Mouse (Mus musculus) spleen, postnatal 14 days (tissue): ENCODE data around the gene Rab6b.
"Not testable (repeated sequence)": the region's sequence is repeated elsewhere in the genome, so short reads cannot be mapped to it uniquely, and the experiment has no call there.

Experiments used
- DNase-seq, 2 experiments: peaks; one replicate each; pipeline ENCODE4 v3.0.0; 2021 to 2022; ENCODE audit warnings: low spot score in 2 of 2

Gene Rab6b

DNA sequence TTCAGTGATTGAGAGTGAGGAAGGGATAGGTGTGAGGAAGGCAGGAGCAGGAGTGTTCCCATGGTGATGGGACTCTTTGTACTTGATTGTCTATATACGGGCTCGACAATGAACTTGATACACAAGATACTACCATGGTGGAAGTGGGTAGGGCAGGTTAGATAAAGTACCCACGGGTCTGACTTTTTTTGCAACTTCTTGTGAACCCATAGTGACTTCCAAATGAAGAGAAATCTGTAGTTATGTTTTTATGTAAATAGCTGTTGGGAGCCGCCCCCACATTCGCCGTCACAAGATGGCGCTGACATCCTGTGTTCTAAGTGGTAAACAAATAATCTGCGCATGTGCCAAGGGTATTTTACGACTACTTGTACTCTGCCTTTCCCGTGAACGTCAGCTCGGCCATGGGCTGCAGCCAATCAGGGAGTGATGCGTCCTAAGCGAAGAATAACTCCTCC, 3.2 kb upstream of the Rab6b start:
- DNase-seq = not testable (repeated sequence)

DNA sequence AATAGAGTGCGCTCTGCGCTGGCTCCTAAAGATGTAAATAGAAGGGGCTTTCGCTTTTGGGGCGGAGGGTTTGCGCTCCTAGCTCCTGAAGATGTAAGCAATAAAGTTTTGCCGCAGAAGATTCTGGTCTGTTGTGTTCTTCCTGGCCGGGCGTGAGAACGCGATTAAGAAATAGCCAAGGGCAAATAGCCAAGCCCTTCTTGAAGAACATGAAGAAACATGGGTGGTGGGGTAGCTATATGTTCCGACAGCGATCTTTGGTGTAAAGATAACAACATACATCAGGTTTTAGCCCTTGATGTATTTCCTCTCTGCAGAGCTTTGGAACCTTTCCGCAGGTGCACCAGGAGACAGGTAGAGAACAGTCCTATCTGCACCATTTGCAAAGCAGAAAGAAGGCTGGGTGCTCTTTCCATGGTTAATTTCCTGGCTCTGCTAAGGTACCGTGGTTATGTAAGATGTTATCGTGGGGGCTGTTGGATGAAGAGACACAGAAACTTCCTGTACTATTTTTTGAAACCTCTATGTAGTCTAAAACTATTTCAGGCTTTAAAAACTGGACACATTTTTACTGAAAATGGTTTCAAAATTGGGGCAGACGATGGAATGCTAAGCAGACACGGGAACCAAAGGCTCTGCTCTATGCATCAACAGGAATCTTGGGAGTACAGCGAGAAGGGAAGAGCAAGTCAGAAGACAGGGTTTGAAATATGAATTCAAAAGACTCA, 2.5 kb upstream of the Rab6b start:
- no peak for DNase-seq

GRCm38 (mm10) chr9:103109911-103110310, 1.7 kb upstream of the Rab6b start:
- DNase-seq = no peak

GRCm38 (mm10) chr9:103110727-103111501, 673 bp upstream of the Rab6b start:
- DNase-seq = no peak

DNA sequence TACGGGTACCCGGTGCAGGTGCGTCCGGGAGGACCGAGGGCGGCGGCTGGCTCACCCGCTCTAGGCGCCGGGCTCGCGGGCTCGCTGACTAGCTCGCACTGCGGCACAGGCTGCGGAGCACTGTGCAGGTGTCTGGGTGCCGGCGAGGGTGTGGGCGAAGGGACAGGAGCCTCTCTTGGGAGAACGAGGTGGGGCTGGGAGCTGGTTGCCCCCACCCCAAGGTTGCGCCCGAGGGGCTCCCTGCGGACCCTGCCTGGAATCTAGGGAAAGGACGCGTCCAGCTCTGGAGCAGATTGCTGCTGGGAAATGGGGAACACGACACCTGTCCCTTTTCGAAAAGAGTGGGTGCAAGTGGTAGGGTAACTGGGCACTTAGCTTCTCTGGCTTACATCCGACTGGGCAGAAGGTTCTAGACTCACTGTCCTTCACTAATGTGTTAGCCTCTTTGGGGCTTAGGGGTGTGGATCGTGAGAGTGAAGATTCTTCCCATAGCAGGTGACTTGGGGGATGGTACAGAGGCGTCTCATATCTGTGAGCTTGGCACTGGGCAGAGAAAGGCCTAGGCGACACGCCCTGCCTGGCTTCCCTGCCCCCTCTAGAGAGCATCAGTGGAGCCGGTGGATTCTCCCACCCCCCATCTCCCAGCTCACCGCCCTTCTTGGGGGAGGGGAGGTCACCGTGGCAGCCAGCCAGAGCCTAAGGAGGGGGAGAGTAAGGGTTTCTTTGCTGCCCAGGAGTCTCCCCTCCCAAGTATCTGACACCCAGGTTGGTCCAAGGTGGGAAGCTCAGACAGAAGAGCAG, 1.1 kb downstream of the Rab6b start:
- no peak for DNase-seq

DNA sequence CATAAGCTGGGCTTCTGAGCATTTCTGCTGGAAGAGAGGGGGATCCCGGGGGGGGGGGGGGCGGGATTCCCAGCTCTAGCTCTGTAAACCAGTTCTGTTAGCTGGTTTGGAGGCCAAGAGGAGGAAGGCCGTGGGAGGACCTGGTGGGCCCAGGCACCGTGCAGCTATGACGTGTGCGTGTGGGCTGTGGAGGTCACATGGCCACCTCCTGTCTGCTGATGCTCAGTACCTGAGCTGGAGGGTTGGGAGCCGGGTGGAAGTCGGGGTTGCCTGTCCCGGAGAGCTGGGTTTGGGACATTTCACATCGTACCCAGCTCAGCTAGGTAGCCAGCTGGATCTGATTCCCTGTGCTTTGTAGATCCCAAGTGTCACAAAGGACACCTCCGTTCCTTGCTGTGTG, 1.8 kb downstream of the Rab6b start:
- no peak for DNase-seq

- no peak for DNase-seq
These were observed 2.7 kb downstream of the Rab6b start for GRCm38 (mm10) chr9:103114326-103114725.

DNA sequence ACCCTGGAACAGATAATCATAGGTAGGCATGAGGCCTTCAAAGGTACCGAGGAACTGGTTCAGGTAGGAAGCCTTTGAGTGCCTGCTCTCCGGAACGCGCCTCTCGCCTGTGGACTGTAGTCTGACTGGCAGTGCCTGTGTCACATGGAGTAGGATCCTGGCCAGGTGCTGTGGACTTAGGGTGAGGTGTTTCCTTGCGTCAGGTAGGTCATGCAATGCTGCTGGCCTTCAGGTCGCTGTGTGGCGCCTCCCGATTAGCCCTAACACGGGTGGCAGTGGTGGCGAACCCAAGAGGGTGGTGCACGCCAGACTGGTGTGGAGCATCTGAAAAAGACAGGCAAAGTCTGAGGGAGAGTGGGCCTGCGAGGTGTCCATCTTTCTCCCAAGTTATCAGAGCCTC, 3.3 kb downstream of the Rab6b start:
- no peak for DNase-seq

- DNase-seq = no peak
These were observed 5.4 kb downstream of the Rab6b start for GRCm38 (mm10) chr9:103116941-103117340.

DNA sequence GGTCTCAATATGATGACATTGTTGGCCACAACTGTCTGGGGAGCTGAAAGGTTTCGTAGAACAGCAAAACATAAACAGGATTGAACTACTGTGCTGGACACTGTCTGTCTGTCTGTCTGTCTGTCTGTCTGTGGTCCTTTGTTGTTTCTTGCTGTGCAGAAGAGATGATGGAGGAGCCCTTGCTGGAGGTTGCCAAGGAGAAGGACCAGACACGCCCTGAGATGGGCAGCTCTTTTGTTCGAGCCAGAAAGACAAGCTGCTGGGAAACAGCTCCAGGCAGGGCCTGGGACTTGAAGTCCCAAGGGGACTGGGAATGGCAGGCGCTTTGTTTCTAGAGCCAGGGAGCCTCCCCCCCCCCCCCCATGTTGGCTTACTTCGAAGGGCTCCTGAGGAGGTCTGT, 5.9 kb downstream of the Rab6b start:
- no peak for DNase-seq

DNA sequence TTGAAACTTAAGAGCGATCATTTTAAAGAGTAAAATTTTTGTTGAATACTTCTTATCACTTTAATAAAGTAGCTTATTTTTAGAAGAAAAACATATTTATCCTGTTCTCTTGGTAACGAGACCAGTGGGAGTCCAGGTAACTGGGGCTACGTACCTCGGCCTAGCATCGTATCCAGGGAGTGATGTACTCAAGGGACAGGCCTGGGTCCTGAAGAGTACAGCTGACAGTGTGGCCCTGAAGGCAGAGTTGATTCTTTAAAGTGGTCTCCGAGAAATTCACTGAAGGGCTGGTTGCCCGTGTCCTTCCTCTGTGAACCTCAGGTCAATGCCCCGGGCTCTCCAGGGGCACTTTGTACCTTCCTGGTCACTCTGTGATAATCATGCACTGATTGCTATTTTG, 6.4 kb downstream of the Rab6b start:
- no peak for DNase-seq

- no peak for DNase-seq
These were observed 7.2 kb downstream of the Rab6b start for GRCm38 (mm10) chr9:103118651-103119275.

DNA sequence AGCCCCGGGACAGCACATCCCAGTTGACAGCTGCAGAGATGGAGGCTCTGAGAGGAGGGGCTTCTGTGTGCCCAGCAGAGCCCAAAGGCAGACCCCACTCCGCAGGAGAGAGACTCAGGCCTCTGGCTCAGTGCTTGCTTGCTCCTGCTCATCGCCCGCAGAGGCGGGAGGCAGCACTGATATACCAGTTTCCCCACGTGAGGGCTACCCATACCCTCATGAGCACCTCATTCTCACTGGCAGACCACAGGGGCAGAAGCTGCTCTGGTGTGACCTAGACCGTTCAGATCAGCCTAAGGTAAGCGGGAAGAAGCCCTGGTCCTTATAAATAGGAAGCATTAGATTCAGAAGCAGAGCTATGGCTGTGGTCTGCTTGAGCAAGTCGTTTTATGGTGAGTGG, 8.2 kb downstream of the Rab6b start:
- DNase-seq = no peak

GRCm38 (mm10) chr9:103120231-103120630, 8.6 kb downstream of the Rab6b start:
- no peak for DNase-seq

DNA sequence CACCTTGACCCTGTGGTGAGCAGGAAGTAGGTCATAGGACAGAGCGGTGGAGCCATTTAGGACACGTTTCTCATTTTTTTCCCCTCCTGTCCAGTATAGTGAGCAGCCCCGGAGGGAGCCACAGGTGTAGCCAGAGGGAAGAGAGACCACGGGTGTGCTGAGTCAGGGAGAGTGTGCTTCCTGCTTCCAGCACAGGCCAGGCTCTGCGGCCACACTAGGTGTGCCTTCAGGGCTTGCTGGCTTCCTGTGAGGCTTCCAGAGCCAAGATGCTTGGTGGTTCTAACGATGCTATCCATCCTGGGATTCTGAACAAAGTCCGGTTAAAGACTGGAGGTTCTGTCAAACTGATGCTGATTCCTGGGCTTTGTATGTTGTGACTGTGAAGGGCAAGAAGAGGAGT, 10.0 kb downstream of the Rab6b start:
- DNase-seq = no peak

DNA sequence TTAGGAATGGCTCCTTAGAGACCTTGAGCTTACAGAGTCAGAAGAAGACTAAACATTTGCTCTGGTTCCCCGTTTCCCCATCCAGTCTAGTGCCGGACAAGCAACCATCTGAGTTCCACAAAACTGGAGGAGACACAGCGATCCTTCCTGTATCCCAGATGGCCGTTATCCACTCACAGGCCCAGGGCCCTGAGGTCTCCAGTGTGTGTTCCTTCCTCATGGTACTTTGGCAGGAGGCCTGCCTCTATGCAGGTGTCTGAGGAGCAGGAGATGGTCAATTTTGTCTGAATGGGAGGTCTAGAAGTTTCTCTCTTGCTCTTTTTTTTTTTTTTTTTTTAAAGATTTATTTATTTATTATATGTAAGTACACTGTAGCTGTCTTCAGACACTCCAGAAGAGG, 13.2 kb downstream of the Rab6b start:
- DNase-seq = no peak

GRCm38 (mm10) chr9:103133493-103134124, 22.0 kb downstream of the Rab6b start:
- no peak for DNase-seq

DNA sequence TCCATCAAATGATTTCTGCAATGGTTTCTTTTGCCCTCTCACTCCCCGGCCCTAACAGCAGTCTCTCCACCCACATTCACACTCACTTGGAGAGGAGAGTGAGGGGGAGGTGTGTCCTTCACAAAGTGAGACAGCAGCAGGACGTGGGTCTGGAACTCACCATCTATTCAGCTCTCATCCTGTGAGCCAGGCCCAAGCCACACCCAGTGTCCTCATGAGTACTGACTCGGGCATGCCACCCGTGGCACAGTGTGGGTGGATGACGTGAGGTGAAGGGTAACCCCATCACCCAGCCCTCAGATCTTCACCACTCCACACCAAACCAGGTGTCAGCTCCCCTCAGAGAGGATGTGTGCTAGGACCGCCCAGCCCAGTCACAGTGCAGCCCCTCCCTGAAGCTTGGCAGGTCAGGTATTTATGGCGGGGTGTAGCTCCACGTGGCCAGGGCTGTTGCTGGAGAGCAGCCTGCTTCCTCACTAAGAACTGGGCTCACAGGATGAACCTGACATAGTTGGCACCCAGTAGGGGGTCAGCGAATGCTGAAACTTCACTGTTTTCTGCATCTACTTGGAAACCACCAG, 23.0 kb downstream of the Rab6b start:
- DNase-seq = no peak

GRCm38 (mm10) chr9:103139481-103139880, 27.9 kb downstream of the Rab6b start:
- DNase-seq = no peak

DNA sequence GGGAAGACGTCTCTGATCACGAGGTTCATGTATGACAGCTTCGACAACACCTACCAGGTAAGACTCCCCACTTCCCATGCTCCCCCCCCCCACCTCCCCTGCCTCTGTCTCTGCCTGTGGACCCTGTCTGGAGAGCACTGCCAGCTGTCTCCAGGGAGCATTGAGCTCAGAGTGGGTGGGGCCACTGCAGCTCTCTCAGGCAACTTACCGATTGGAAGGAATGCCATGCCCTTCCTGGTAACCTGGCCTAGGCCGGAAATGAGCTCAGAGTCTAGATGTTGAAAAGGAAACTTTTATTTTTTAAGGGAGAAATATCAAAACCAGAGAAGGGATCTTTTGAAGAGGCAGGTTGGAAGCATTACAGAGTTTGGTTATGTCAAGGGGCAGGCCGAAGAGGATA, 28.8 kb downstream of the Rab6b start:
- DNase-seq = no peak

- no peak for DNase-seq
These were observed 29.7 kb downstream of the Rab6b start for GRCm38 (mm10) chr9:103141266-103141665.
